Mouse (Mus musculus) forebrain, embryonic 14.5 days (tissue): ENCODE data around the gene Actl6b. TPM values are rescaled to one million over a fixed set of nuclear protein-coding genes. Genes with fewer than 3 reads are reported as not detected.

Source experiments
- ATAC-seq: fragments of 200-750 bp; cut with Nextera tagmentation; 2 replicates; pipeline ENCODE4 v1.8.0; 2017; ENCODE audit warnings: mild to moderate bottlenecking, moderate library complexity
- DNase-seq: peaks from one replicate; pipeline ENCODE4 v3.0.0-alpha.2; 2015; ENCODE audit warnings: low spot score
- H3K27ac ChIP-seq: fragments of 300-500 bp; sonication (generic); 2 replicates; pipeline ENCODE4 v1.5.1; 2014; ENCODE audit warnings: low read depth, mild to moderate bottlenecking, control low read depth, low read length, moderate library complexity
- H3K27me3 ChIP-seq: fragments of 300-500 bp; sonication (generic); replicated peaks from 2 replicates; pipeline ENCODE4 v1.6.1; 2014; ENCODE audit warnings: low read length, control low read depth, mixed read lengths; ENCODE audit not compliant: control insufficient read depth, insufficient read depth
- H3K36me3 ChIP-seq: fragments of 300-500 bp; sonication (generic); 2 replicates; pipeline ENCODE4 v1.6.1; 2014; ENCODE audit warnings: low read length, control low read depth; ENCODE audit not compliant: control insufficient read depth, insufficient read depth
- H3K4me1 ChIP-seq: fragments of 300-500 bp; sonication (generic); 2 replicates; pipeline ENCODE4 v1.6.1; 2014; ENCODE audit warnings: antibody characterized with exemption, low read length, control low read depth; ENCODE audit not compliant: control insufficient read depth, insufficient read depth
- H3K4me2 ChIP-seq: fragments of 300-500 bp; sonication (generic); 2 replicates; pipeline ENCODE4 v1.6.1; 2014; ENCODE audit warnings: mild to moderate bottlenecking, control low read depth, low read length
- H3K4me3 ChIP-seq: fragments of 300-500 bp; sonication (generic); 2 replicates; pipeline ENCODE4 v1.5.1; 2014; ENCODE audit warnings: low read depth, low read length, control low read depth
- H3K9ac ChIP-seq: fragments of 300-500 bp; sonication (generic); 2 replicates; pipeline ENCODE4 v1.6.1; 2014; ENCODE audit warnings: mild to moderate bottlenecking, low read length, control low read depth, moderate library complexity
- H3K9me3 ChIP-seq: fragments of 300-500 bp; sonication (generic); replicated peaks from 2 replicates; pipeline ENCODE4 v1.6.1; 2016; ENCODE audit warnings: low read length, control low read depth, mixed read lengths; ENCODE audit not compliant: control insufficient read depth
- WGBS: fragments of 180-500 bp; shearing (Covaris S2); extraction: QIAGEN DNeasy Blood & Tissue Kit; methylation state at CpG from one replicate; pipeline ENCODE4 v1.1.7; 2014; 5-methylcytosine and 5-hydroxymethylcytosine counted together
- polyA plus RNA-seq: library from polyadenylated mRNA; unstranded; fragments of >200 nt; fragmentation: Nextera tagmentation; extraction: Ambion mirVana; gene quantifications from 2 replicates; pipeline ENCODE4 v1.2.1, GENCODE M21; 2014

The Actl6b gene
- 184 and 201 TPM in 2 replicates for polyA plus RNA-seq

DNA sequence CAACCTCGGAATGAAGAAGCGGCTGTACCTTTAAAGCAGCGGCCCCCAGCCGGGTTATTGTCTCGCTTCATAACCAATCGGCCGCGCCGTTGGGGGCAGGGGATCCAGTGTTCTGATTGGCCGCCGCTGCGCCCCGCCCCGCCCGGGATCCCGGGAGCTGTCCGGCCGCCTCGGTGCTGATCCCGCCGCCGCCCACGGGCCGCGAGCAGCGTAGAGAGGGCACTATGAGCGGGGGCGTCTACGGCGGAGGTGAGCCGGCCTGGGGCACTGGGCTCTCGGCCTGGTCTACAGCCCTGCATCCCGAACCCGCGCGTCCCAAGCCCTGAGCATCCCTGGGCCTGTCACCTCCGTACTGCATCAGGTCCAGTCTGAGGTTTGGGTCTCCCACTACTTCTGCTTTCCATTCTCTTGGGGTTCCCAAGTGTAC, at the start of gene Actl6b:
Gene Actl6b, plus strand, starts transcription at position 107 of the 427 bp plus-strand sequence.
- H3K36me3 ChIP-seq: no peaks in the 10 kb centered on the region
- WGBS: under 1% methylated on average over 37 of the region's 37 CpGs
- ATAC-seq (peak; percentile 98), DNase-seq (peak; percentile 95)
- H3K9ac ChIP-seq: peak within 1 kb of the TSS; percentile 69
- H3K9me3 ChIP-seq: no peaks in the 10 kb centered on the region
- no peaks in the 10 kb centered on the region for H3K27me3 ChIP-seq
- H3K27ac ChIP-seq: peak within 1 kb of the TSS; percentile 54; the same call in 1 of the 2 replicates
- peak within 1 kb of the TSS; percentile 55 for H3K4me3 ChIP-seq
- peaks cover 7% of the 10 kb centered on the region; the same call in 1 of the 2 replicates for H3K4me1 ChIP-seq
- peak within 1 kb of the TSS; percentile 62 for H3K4me2 ChIP-seq

DNA sequence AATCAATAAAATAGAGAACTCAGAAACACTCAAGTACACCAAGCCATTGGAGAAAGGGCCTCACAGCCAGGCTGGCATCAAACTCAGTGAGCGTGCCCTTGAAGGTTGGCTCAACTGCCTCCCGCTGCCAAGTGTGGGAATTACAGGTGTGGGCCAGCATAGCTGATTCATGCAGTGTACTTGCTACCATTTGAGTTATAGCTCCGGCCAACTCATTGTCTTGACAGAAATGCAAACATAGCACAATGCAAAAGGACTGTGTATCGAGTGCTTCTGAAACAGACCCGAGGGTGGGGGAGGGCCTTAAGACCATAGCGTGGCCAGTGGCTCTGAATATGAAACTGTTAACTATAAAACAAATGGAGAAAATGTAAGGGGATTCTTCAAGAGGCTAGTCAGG, 49.3 kb upstream of the Actl6b start:
- Histone ChIP-seq H3K27ac (no peak overlapping the region), H3K27me3 (no peaks in the 10 kb centered on the region), H3K4me1 (peaks cover 10% of the 10 kb centered on the region), H3K4me2 (no peak overlapping the region), H3K4me3 (no peak overlapping the region), H3K36me3 (no peaks in the 10 kb centered on the region), H3K9ac (no peak overlapping the region), H3K9me3 (no peaks in the 10 kb centered on the region)
- WGBS: 84% methylated on average over 6 of the region's 6 CpGs
- ATAC-seq (no peak), DNase-seq (no peak)

DNA sequence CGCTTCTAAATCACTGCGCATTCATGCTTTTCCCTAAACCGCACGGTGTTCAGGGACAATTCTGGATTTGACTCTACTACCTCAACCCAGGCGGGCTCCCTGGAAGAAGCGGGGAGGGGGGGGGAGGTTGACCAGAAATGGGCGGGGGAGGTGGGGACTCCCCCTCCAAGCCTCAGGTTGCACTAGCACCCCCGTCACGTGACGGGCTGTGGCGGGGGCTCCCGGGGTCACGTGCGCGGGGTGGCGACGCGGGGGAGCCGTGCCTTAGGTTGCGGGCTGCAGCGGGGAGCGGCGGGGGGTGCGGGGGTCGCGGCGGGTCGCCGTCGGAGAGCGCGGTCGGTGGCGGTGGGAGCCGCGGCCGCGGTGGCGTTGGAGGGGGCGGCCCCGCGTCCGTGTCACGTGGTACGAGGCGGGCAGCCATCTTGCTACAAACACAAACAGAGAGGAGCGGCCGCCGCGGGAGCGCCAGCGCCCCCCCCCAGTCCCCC, 43.3 kb upstream of the Actl6b start:
- ATAC-seq (peak; percentile 81), DNase-seq (peak; percentile 81)
- H3K27ac ChIP-seq: peak overlapping the region; percentile 88
- H3K4me1 ChIP-seq: peaks cover 20% of the 10 kb centered on the region
- no peaks in the 10 kb centered on the region for H3K9me3 ChIP-seq
- H3K36me3 ChIP-seq: peaks cover 11% of the 10 kb centered on the region; the same call in 1 of the 2 replicates
- H3K9ac ChIP-seq: peak overlapping the region; percentile 99
- no peaks in the 10 kb centered on the region for H3K27me3 ChIP-seq
- H3K4me3 ChIP-seq: peak overlapping the region; percentile 99
- H3K4me2 ChIP-seq: peak overlapping the region; percentile 89
- 3% methylated on average over 21 of the region's 52 CpGs for WGBS

DNA sequence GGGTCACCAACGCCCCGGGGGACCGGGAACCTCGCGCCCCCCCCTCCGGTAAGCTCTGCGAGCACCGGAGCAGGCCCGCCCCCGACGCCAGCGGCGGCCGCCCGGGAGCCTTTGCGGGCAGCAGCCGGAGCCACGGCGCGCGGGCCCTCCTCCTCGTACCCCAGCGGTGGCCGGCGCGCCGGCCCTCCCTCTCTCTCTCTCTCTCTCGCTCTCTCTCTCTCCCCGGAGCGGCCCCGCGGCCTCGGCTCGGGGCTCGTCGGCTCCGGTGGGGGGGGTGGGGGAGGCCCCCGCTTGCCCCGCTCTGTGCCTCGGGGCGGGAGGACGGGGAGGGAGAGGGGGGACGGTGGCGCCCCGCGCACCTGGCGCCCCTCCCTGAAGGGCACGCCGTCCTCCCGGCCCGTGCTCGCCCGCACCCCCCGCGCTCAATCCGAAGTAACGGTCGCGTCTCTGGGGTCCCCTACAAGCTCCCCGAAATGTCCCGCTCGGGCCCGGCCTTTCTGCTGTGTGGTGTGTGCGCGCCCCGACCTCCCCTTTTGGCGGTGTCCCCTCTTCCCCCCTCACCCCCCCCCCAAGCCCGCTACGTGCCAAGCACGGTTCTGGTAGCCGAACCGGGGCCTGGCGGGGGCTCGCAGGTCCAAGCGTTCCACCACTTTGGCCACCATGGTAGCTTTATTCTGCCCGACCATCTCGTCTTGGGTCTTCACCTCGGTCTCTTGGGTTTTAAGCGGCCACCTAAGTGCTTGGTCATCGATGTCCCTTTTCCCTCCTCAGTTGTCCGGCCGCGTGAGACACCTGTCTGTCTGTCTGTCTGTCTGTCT, 42.5 kb upstream of the Actl6b start:
- Histone ChIP-seq H3K9me3 (no peaks in the 10 kb centered on the region), H3K4me3 (peak overlapping the region; percentile 99), H3K36me3 (peaks cover 11% of the 10 kb centered on the region; the same call in 1 of the 2 replicates), H3K27me3 (no peaks in the 10 kb centered on the region), H3K4me2 (peak overlapping the region; percentile 89), H3K27ac (peak overlapping the region; percentile 88), H3K4me1 (peaks cover 20% of the 10 kb centered on the region), H3K9ac (peak overlapping the region; percentile 99)
- 2% methylated on average over 45 of the region's 83 CpGs for WGBS
- peak; percentile 58 for ATAC-seq
- DNase-seq: no peak

DNA sequence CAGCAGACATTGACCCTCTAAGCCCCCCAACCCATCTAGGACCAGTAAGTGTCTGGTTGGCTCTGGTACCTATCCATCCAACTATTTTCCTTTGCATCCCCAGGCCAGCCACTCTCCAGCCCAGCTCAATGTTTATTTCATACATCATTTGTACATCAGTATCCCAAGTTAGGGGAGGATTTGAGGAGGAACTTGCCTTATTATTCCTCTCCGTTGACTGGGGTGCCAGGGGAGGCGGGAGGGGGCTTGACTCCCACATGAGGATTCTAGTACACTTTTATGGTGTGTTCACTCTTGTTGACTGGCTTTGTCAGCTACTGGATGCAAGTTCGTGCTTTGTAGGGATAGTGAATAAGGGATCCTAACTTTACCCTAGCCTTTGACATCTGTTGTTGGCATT, 41.6 kb upstream of the Actl6b start:
- H3K27ac ChIP-seq: no peak overlapping the region
- no peaks in the 10 kb centered on the region for H3K9me3 ChIP-seq
- H3K4me3 ChIP-seq: peak overlapping the region; percentile 99
- WGBS: 52% methylated on average over 3 of the region's 3 CpGs
- DNase-seq (no peak), ATAC-seq (no peak)
- no peaks in the 10 kb centered on the region for H3K27me3 ChIP-seq
- peaks cover 20% of the 10 kb centered on the region for H3K4me1 ChIP-seq
- H3K9ac ChIP-seq: peak overlapping the region; percentile 99
- peaks cover 11% of the 10 kb centered on the region; the same call in 1 of the 2 replicates for H3K36me3 ChIP-seq
- peak overlapping the region; percentile 89 for H3K4me2 ChIP-seq

DNA sequence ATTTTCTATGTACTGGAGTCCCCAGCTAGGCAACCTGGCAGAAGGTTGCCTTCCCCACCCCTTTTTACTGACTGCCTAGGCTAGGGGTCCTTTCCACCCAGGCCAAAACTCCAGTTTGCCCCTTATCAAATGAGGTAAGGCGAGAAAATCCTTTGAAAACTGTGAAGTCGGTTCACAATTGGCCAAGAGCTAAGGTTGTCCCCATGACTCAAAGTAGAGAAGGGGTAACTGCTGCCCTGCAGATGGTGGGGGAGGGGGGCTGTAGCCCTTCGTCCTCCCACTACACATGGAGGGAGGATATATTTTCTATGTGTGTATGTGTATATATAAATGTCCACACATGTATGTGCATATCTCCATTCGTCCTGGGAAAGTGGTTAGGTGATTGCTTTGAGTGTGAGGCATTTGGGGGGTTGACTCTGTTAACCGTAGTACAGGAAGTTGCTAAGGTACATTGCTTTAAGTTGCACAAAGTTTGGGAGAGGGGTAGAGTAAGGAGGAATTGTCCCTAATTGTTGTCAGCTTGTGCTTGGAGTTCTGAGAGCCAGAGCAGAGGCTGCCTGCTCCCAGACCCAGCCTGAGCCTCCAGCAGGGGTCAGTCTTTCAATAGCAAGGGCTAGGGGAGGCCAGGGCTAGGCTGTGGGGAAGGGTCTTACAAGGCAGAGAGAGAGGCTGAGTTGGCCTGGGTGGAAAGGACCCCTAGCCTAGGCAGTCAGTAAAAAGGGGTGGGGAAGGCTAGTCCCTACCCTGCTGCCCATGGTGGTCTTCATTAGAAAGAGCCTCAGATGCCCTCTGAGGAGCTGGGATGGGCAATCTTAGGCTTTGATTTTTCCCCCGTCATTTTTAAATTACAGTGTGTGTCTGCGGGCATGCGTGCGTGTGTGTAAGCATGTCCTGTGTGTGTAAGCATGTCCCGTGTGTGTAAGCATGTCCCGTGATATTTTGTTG, 40.2 kb upstream of the Actl6b start:
- Histone ChIP-seq H3K27ac (no peak overlapping the region), H3K9ac (peak overlapping the region; percentile 29; the same call in 1 of the 2 replicates), H3K4me2 (peak overlapping the region; percentile 89), H3K27me3 (no peaks in the 10 kb centered on the region), H3K4me1 (peaks cover 20% of the 10 kb centered on the region), H3K9me3 (no peaks in the 10 kb centered on the region), H3K4me3 (no peak overlapping the region), H3K36me3 (peaks cover 18% of the 10 kb centered on the region; the same call in 1 of the 2 replicates)
- DNase-seq: peak; percentile 60
- WGBS: 77% methylated on average over 11 of the region's 11 CpGs
- ATAC-seq: peak; percentile 37

DNA sequence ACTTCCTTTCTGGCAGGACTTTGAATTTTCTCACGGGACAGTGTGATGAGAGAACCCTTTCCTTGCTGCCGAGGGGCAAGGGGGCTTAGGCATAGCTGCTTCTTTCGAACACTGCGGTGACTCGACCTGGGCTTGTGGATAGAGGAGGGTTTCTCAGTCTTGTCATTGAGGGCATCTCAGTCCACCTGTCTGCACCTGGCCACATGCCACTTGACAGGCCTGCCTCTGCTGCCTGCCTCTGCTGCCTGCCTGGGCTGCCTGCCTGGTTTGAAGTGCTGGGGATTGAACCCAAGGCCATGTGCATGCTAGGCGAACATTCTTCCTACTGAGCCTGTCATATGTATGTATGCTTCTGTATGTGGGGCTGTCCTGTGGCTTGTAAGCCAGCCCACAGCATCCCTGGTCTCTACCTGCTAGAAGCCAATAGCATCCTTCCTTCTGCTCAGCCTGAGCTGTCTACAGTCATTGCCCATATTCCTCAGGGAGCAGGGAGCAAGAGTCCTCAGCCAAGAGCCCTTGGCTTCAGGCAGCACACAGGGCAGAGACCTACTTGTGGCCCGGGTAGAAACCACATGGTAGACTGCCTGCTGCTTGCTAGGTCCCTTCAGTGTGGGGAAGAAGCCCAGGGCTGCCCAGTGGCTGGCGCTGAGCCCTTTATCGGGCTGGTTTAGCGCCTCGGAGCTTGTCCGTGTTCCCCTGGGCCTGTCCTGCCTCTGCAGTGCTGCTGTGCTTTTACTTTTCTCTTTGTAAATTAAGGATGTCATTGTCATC, 39.2 kb upstream of the Actl6b start:
- no peak for DNase-seq
- H3K9ac ChIP-seq: peak overlapping the region; percentile 29; the same call in 1 of the 2 replicates
- no peak overlapping the region for H3K4me2 ChIP-seq
- 81% methylated on average over 12 of the region's 12 CpGs for WGBS
- H3K4me1 ChIP-seq: peaks cover 20% of the 10 kb centered on the region
- no peaks in the 10 kb centered on the region for H3K27me3 ChIP-seq
- ATAC-seq: no peak
- H3K4me3 ChIP-seq: no peak overlapping the region
- no peaks in the 10 kb centered on the region for H3K9me3 ChIP-seq
- peaks cover 25% of the 10 kb centered on the region for H3K36me3 ChIP-seq
- H3K27ac ChIP-seq: no peak overlapping the region

DNA sequence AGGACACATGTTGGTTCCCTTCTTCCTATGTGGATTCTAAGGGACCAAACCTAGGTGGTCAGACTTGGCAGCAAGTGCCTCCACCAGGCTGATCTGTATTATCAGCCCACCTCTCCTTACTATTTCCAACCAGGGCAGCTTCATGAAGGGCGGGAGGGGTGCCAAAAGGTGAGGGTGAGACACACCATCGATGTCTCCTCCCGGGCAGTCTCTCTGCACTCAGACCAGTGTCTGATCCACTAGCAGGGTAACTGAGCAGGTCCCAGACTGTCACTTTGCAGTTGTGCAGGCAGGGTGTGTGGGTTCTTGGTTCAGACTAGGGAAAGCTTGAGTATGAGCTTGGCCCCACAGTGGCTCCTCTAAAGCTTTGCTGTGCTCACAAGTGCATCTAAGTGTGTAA, 38.5 kb upstream of the Actl6b start:
- no peak overlapping the region for H3K9ac ChIP-seq
- no peaks in the 10 kb centered on the region for H3K9me3 ChIP-seq
- WGBS: 96% methylated on average over 3 of the region's 3 CpGs

More for the DNA sequence above, 38.5 kb upstream of the Actl6b start:
- DNase-seq (no peak), ATAC-seq (no peak)
- H3K36me3 ChIP-seq: peaks cover 32% of the 10 kb centered on the region
- H3K4me3 ChIP-seq: no peak overlapping the region
- peaks cover 20% of the 10 kb centered on the region for H3K4me1 ChIP-seq
- H3K27ac ChIP-seq: no peak overlapping the region
- no peak overlapping the region for H3K4me2 ChIP-seq
- no peaks in the 10 kb centered on the region for H3K27me3 ChIP-seq
